Mouse (Mus musculus) midbrain, embryonic 12.5 days (tissue): ENCODE results near the gene A4galt. TPM values are rescaled to one million over a fixed set of nuclear protein-coding genes. Genes with fewer than 3 reads are reported as not detected.
A peak's percentile ranks its signal among the peaks of the same experiment; 100 is the strongest.

Experiments
- ATAC-seq: fragments of 200-750 bp; cut with Nextera tagmentation; 2 replicates; pipeline ENCODE4 v1.8.0; 2017; ENCODE audit warnings: low read depth, moderate TSS enrichment, moderate library complexity; ENCODE audit not compliant: low FRiP score
- H3K27ac ChIP-seq: fragments of 300-500 bp; sonication (generic); replicated peaks from 2 replicates; pipeline ENCODE4 v1.5.1; 2016; ENCODE audit warnings: mild to moderate bottlenecking
- H3K27me3 ChIP-seq: fragments of 300-500 bp; sonication (generic); 2 replicates; pipeline ENCODE4 v1.6.1; 2016; ENCODE audit warnings: mild to moderate bottlenecking
- H3K36me3 ChIP-seq: fragments of 300-500 bp; sonication (generic); 2 replicates; pipeline ENCODE4 v1.6.1; 2016
- H3K4me1 ChIP-seq: fragments of 300-500 bp; sonication (generic); 2 replicates; pipeline ENCODE4 v1.6.1; 2016
- H3K4me2 ChIP-seq: fragments of 300-500 bp; sonication (generic); replicated peaks from 2 replicates; pipeline ENCODE4 v1.6.1; 2016; ENCODE audit warnings: mild to moderate bottlenecking, moderate library complexity
- H3K4me3 ChIP-seq: fragments of 300-500 bp; sonication (generic); 2 replicates; pipeline ENCODE4 v1.5.1; 2016; ENCODE audit warnings: mild to moderate bottlenecking
- H3K9ac ChIP-seq: fragments of 300-500 bp; sonication (generic); replicated peaks from 2 replicates; pipeline ENCODE4 v1.6.1; 2016; ENCODE audit warnings: mild to moderate bottlenecking, moderate library complexity
- H3K9me3 ChIP-seq: fragments of 300-500 bp; sonication (generic); 2 replicates; pipeline ENCODE4 v1.6.1; 2016; ENCODE audit warnings: mild to moderate bottlenecking
- WGBS: fragments of 180-500 bp; shearing (Covaris S2); methylation state at CpG from one replicate; pipeline ENCODE4 v1.1.7; 2016; 5-methylcytosine and 5-hydroxymethylcytosine counted together
- polyA plus RNA-seq: library from polyadenylated mRNA; unstranded; fragments of >200 nt; fragmentation: Nextera tagmentation; extraction: Ambion mirVana; gene quantifications from 2 replicates; pipeline ENCODE4 v1.2.1, GENCODE M21; 2016

The A4galt gene
- polyA plus RNA-seq, 1 experiment from 2014 or later: 2.9 TPM

GRCm38 (mm10) chr15:83241497-83241896 is 10.1 kb downstream of the A4galt start:
- Histone ChIP-seq H3K27ac (no peak overlapping the region), H3K9ac (no peak overlapping the region), H3K27me3 (no peaks in the 10 kb centered on the region), H3K4me1 (no peaks in the 10 kb centered on the region), H3K4me2 (no peak overlapping the region), H3K36me3 (no peaks in the 10 kb centered on the region), H3K9me3 (no peaks in the 10 kb centered on the region), H3K4me3 (no peak overlapping the region)
- 74% methylated on average over 3 of the region's 3 CpGs for WGBS
- ATAC-seq: no peak

- ATAC-seq: no peak
- H3K36me3 ChIP-seq: no peaks in the 10 kb centered on the region
- WGBS: 77% methylated on average over 15 of the region's 15 CpGs
- H3K4me3 ChIP-seq: no peak overlapping the region
- H3K4me1 ChIP-seq: no peaks in the 10 kb centered on the region
- no peak overlapping the region for H3K4me2 ChIP-seq
- no peaks in the 10 kb centered on the region for H3K9me3 ChIP-seq
- no peak overlapping the region for H3K9ac ChIP-seq
- no peaks in the 10 kb centered on the region for H3K27me3 ChIP-seq
- no peak overlapping the region for H3K27ac ChIP-seq
Measured at GRCm38 (mm10) chr15:83237460-83238243, 13.9 kb downstream of the A4galt start.

GRCm38 (mm10) chr15:83236824-83237223 is 14.8 kb downstream of the A4galt start:
- WGBS: 13% methylated on average over 1 of the region's 1 CpGs
- Histone ChIP-seq H3K4me3 (no peak overlapping the region), H3K36me3 (no peaks in the 10 kb centered on the region), H3K4me2 (no peak overlapping the region), H3K4me1 (no peaks in the 10 kb centered on the region), H3K27ac (no peak overlapping the region), H3K9me3 (no peaks in the 10 kb centered on the region), H3K27me3 (no peaks in the 10 kb centered on the region), H3K9ac (no peak overlapping the region)
- no peak for ATAC-seq

GRCm38 (mm10) chr15:83233219-83233992 is 18.2 kb downstream of the A4galt start:
- Histone ChIP-seq H3K4me3 (no peak overlapping the region), H3K27ac (no peak overlapping the region), H3K4me1 (no peaks in the 10 kb centered on the region), H3K9me3 (no peaks in the 10 kb centered on the region), H3K27me3 (no peaks in the 10 kb centered on the region), H3K4me2 (no peak overlapping the region), H3K9ac (no peak overlapping the region), H3K36me3 (no peaks in the 10 kb centered on the region)
- ATAC-seq: no peak
- WGBS: 82% methylated on average over 4 of the region's 4 CpGs

- no peaks in the 10 kb centered on the region for H3K9me3 ChIP-seq
- H3K4me1 ChIP-seq: peaks cover 18% of the 10 kb centered on the region
- no peak overlapping the region for H3K4me3 ChIP-seq
- H3K4me2 ChIP-seq: no peak overlapping the region
- H3K27me3 ChIP-seq: no peaks in the 10 kb centered on the region
- no peaks in the 10 kb centered on the region for H3K36me3 ChIP-seq
- WGBS: 94% methylated on average over 10 of the region's 10 CpGs
- no peak for ATAC-seq
- no peak overlapping the region for H3K27ac ChIP-seq
- no peak overlapping the region for H3K9ac ChIP-seq
Measured at GRCm38 (mm10) chr15:83227559-83227958, 24.0 kb downstream of the A4galt start.

GRCm38 (mm10) chr15:83226871-83227270 is 24.7 kb downstream of the A4galt start:
- no peak for ATAC-seq
- Histone ChIP-seq H3K27ac (no peak overlapping the region), H3K4me3 (no peak overlapping the region), H3K4me1 (peaks cover 18% of the 10 kb centered on the region), H3K4me2 (no peak overlapping the region), H3K9ac (no peak overlapping the region), H3K27me3 (no peaks in the 10 kb centered on the region), H3K36me3 (no peaks in the 10 kb centered on the region), H3K9me3 (no peaks in the 10 kb centered on the region)
- 84% methylated on average over 5 of the region's 5 CpGs for WGBS

- no peak overlapping the region for H3K4me3 ChIP-seq
- H3K36me3 ChIP-seq: no peaks in the 10 kb centered on the region
- ATAC-seq: no peak
- 93% methylated on average over 9 of the region's 9 CpGs for WGBS
- H3K4me1 ChIP-seq: peaks cover 18% of the 10 kb centered on the region
- no peak overlapping the region for H3K4me2 ChIP-seq
- H3K9me3 ChIP-seq: no peaks in the 10 kb centered on the region
- H3K27me3 ChIP-seq: no peaks in the 10 kb centered on the region
- H3K27ac ChIP-seq: no peak overlapping the region
- H3K9ac ChIP-seq: no peak overlapping the region
Measured at GRCm38 (mm10) chr15:83226066-83226834, 25.3 kb downstream of the A4galt start.

GRCm38 (mm10) chr15:83224136-83224766 is 27.3 kb downstream of the A4galt start:
- ATAC-seq: no peak
- H3K4me1 ChIP-seq: peaks cover 18% of the 10 kb centered on the region
- H3K4me2 ChIP-seq: no peak overlapping the region
- no peak overlapping the region for H3K9ac ChIP-seq
- no peaks in the 10 kb centered on the region for H3K27me3 ChIP-seq
- H3K4me3 ChIP-seq: no peak overlapping the region
- 0 out of 2 replicates have a peak overlapping the region, but pooled peaks have one; percentile 32 for H3K27ac ChIP-seq
- 56% methylated on average over 9 of the region's 9 CpGs for whole genome bisulfite sequencing
- H3K9me3 ChIP-seq: no peaks in the 10 kb centered on the region
- H3K36me3 ChIP-seq: no peaks in the 10 kb centered on the region

- H3K9me3 ChIP-seq: no peaks in the 10 kb centered on the region
- H3K27me3 ChIP-seq: no peaks in the 10 kb centered on the region
- 0 out of 2 replicates have a peak overlapping the region, but pooled peaks have one; percentile 32 for H3K27ac ChIP-seq
- no peaks in the 10 kb centered on the region for H3K36me3 ChIP-seq
- ATAC-seq: peak; percentile 27; the same call in 1 of the 2 replicates
- peaks cover 18% of the 10 kb centered on the region for H3K4me1 ChIP-seq
- WGBS: 34% methylated on average over 11 of the region's 11 CpGs
- H3K4me2 ChIP-seq: no peak overlapping the region
- no peak overlapping the region for H3K4me3 ChIP-seq
- no peak overlapping the region for H3K9ac ChIP-seq
Measured at GRCm38 (mm10) chr15:83223208-83223962, 28.2 kb downstream of the A4galt start.

GRCm38 (mm10) chr15:83221721-83222120 is 29.9 kb downstream of the A4galt start:
- no peak overlapping the region for H3K27ac ChIP-seq
- H3K4me3 ChIP-seq: no peak overlapping the region
- H3K36me3 ChIP-seq: no peaks in the 10 kb centered on the region
- H3K9ac ChIP-seq: no peak overlapping the region
- WGBS: 88% methylated on average over 4 of the region's 4 CpGs
- ATAC-seq: no peak
- no peaks in the 10 kb centered on the region for H3K9me3 ChIP-seq
- H3K4me1 ChIP-seq: peaks cover 19% of the 10 kb centered on the region
- no peak overlapping the region for H3K4me2 ChIP-seq
- H3K27me3 ChIP-seq: no peaks in the 10 kb centered on the region

- Histone ChIP-seq H3K9ac (no peak overlapping the region), H3K4me3 (no peak overlapping the region), H3K27ac (no peak overlapping the region), H3K36me3 (no peaks in the 10 kb centered on the region), H3K27me3 (no peaks in the 10 kb centered on the region), H3K4me1 (peaks cover 30% of the 10 kb centered on the region), H3K9me3 (no peaks in the 10 kb centered on the region), H3K4me2 (no peak overlapping the region)
- 57% methylated on average over 9 of the region's 9 CpGs for whole genome bisulfite sequencing
- no peak for ATAC-seq
Measured at GRCm38 (mm10) chr15:83220368-83221013, 31.1 kb downstream of the A4galt start.
